Mouse (Mus musculus) limb, embryonic 14.5 days (tissue): Measurements from ENCODE around the gene Fbxw27. TPM values are rescaled to one million over a fixed set of nuclear protein-coding genes. Genes with fewer than 3 reads are reported as not detected.
"Not testable (repeated sequence)": the region's sequence is repeated elsewhere in the genome, so short reads cannot be mapped to it uniquely, and the experiment has no call there.

Source experiments
- ATAC-seq: fragments of 200-750 bp; cut with Nextera tagmentation; 2 replicates; pipeline ENCODE4 v1.8.0; 2017; ENCODE audit warnings: low read depth, moderate number of reproducible peaks, moderate TSS enrichment; ENCODE audit not compliant: low FRiP score
- DNase-seq: peaks from one replicate; pipeline ENCODE4 v3.0.0-alpha.2; 2015; ENCODE audit warnings: low spot score
- H3K27ac ChIP-seq: fragments of 300-500 bp; sonication (generic); replicated peaks from 2 replicates; pipeline ENCODE4 v1.5.1; 2014; ENCODE audit warnings: low read depth, mild to moderate bottlenecking, low read length, moderate library complexity, mixed read lengths
- H3K27me3 ChIP-seq: fragments of 300-500 bp; sonication (generic); 2 replicates; pipeline ENCODE4 v1.6.1; 2014; ENCODE audit warnings: low read length, mixed read lengths; ENCODE audit not compliant: control insufficient read depth, insufficient read depth
- H3K36me3 ChIP-seq: fragments of 300-500 bp; sonication (generic); 2 replicates; pipeline ENCODE4 v1.6.1; 2014; ENCODE audit warnings: mild to moderate bottlenecking, low read length, moderate library complexity, mixed read lengths; ENCODE audit not compliant: control insufficient read depth, insufficient read depth
- H3K4me1 ChIP-seq: fragments of 300-500 bp; sonication (generic); 2 replicates; pipeline ENCODE4 v1.6.1; 2014; ENCODE audit warnings: antibody characterized with exemption, low read length, mixed read lengths; ENCODE audit not compliant: control insufficient read depth, insufficient read depth
- H3K4me2 ChIP-seq: fragments of 300-500 bp; sonication (generic); replicated peaks from 2 replicates; pipeline ENCODE4 v1.6.1; 2014; ENCODE audit warnings: low read depth, mild to moderate bottlenecking, low read length, moderate library complexity; ENCODE audit not compliant: severe bottlenecking
- H3K4me3 ChIP-seq: fragments of 300-500 bp; sonication (generic); replicated peaks from 2 replicates; pipeline ENCODE4 v1.5.1; 2014; ENCODE audit warnings: low read length
- H3K9ac ChIP-seq: fragments of 300-500 bp; sonication (generic); 2 replicates; pipeline ENCODE4 v1.6.1; 2014; ENCODE audit warnings: mild to moderate bottlenecking, low read depth, low read length, moderate library complexity; ENCODE audit not compliant: severe bottlenecking
- H3K9me3 ChIP-seq: fragments of 300-500 bp; sonication (generic); 2 replicates; pipeline ENCODE4 v1.6.1; 2016; ENCODE audit warnings: low read length; ENCODE audit not compliant: control insufficient read depth
- POLR2A ChIP-seq: fragments of 200-500 bp; IDR thresholded peaks from 2 replicates; pipeline ENCODE4 v1.8.0; 2012; ENCODE audit warnings: inconsistent platforms, mild to moderate bottlenecking, moderate library complexity, borderline replicate concordance; ENCODE audit not compliant: insufficient read depth, insufficient read length; ENCODE audit errors: extremely low read depth
- WGBS: fragments of 180-500 bp; shearing (Covaris S2); extraction: QIAGEN DNeasy Blood & Tissue Kit; methylation state at CpG from one replicate; pipeline ENCODE4 v1.1.7; 2014; 5-methylcytosine and 5-hydroxymethylcytosine counted together
- polyA plus RNA-seq, 2 experiments: library from polyadenylated mRNA; depleted of rRNA in 1 of 2; stranded (reverse) in 1 of 2; unstranded in 1 of 2; fragments of >200 nt; fragmentation: Nextera tagmentation in 1 of 2; extraction: Ambion mirVana in 1 of 2; gene quantifications; 2 replicates each; pipeline versions ENCODE4 v1.2.1 to v1.2.3; 2012 to 2014

The Fbxw27 gene
- not detected in 2 replicates for polyA plus RNA-seq (2012; rRNA removed)
- polyA plus RNA-seq (2014; fragmentation: Nextera tagmentation; extraction: Ambion mirVana): not detected in 2 replicates

DNA sequence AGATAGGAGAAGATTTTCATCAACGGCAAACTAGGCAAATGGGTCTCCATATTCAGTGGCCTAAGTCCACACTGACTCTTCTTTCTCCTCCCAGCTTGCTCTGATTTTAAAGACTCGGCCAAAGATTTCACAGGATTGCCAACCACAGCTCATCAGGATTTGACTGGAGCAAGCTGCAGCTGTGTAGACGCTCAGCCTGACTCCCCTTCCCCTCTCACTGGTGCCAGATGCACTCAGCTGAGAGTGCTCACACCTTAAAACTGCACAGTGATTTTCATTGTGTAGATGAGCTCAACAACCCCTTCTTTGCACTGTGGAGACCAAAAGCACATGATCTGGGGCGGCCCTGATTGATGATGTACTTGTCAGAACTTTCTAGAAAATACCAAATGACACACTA, at the start of gene Fbxw27:
Gene Fbxw27, minus strand, starts transcription at position 101 of the 400 bp plus-strand sequence.
- not testable (repeated sequence) for H3K4me2 ChIP-seq, H3K4me1 ChIP-seq, H3K9me3 ChIP-seq, ATAC-seq, H3K4me3 ChIP-seq, DNase-seq, H3K27me3 ChIP-seq, H3K9ac ChIP-seq, H3K36me3 ChIP-seq, H3K27ac ChIP-seq
- WGBS: 82% methylated on average over 3 of the region's 4 CpGs

GRCm38 (mm10) chr9:109833088-109833412, 42.6 kb upstream of the Fbxw27 start:
- ATAC-seq: no peak; the same call in 1 of the 2 replicates
- Histone ChIP-seq H3K27me3 (no peaks in the 10 kb centered on the region), H3K4me3 (peak overlapping the region; percentile 64), H3K4me2 (peak overlapping the region; percentile 90), H3K4me1 (0 out of 2 replicates have a peak, but pooled peaks cover 2% of the 10 kb centered on the region), H3K9ac (peak overlapping the region; percentile 70), H3K9me3 (no peaks in the 10 kb centered on the region), H3K27ac (peak overlapping the region; percentile 68), H3K36me3 (peaks cover 13% of the 10 kb centered on the region; the same call in 1 of the 2 replicates)
- no peak for TF ChIP-seq POLR2A
- WGBS: 8% methylated on average over 6 of the region's 6 CpGs
- DNase-seq: no peak

- H3K27ac ChIP-seq: peak within 1 kb of the TSS; percentile 68
- WGBS: under 1% methylated on average over 32 of the region's 32 CpGs
Observed at GRCm38 (mm10) chr9:109832391-109833087, 42.1 kb upstream of the Fbxw27 start, which contains the start of gene Nme6. Gene Nme6 (plus strand): TSS chr9:109832749.

GRCm38 (mm10) chr9:109826181-109826580, 35.7 kb upstream of the Fbxw27 start:
- TF ChIP-seq POLR2A: no peak
- Histone ChIP-seq H3K4me3 (no peak overlapping the region), H3K9ac (no peak overlapping the region), H3K36me3 (peaks cover 5% of the 10 kb centered on the region; the same call in 1 of the 2 replicates), H3K4me1 (no peaks in the 10 kb centered on the region), H3K27ac (no peak overlapping the region), H3K9me3 (no peaks in the 10 kb centered on the region), H3K4me2 (no peak overlapping the region), H3K27me3 (no peaks in the 10 kb centered on the region)
- no peak for ATAC-seq
- no peak for DNase-seq
- 73% methylated on average over 5 of the region's 5 CpGs for WGBS

More at GRCm38 (mm10) chr9:109832391-109833087, 42.1 kb upstream of the Fbxw27 start, which contains the start of gene Nme6:
- Histone ChIP-seq H3K4me2 (peak within 1 kb of the TSS; percentile 90), H3K9me3 (no peaks in the 10 kb centered on the region), H3K27me3 (no peaks in the 10 kb centered on the region), H3K4me3 (peak within 1 kb of the TSS; percentile 64), H3K4me1 (0 out of 2 replicates have a peak, but pooled peaks cover 2% of the 10 kb centered on the region), H3K9ac (peak within 1 kb of the TSS; percentile 70), H3K36me3 (peaks cover 9% of the 10 kb centered on the region; the same call in 1 of the 2 replicates)
- TF ChIP-seq POLR2A: peak; percentile 53; the same call in 1 of the 2 replicates
- DNase-seq: peak; percentile 90
- ATAC-seq: peak; percentile 96

GRCm38 (mm10) chr9:109825739-109826138, 35.3 kb upstream of the Fbxw27 start:
- no peak overlapping the region for H3K4me2 ChIP-seq
- TF ChIP-seq POLR2A: no peak
- 56% methylated on average over 4 of the region's 4 CpGs for WGBS
- no peaks in the 10 kb centered on the region for H3K4me1 ChIP-seq
- no peaks in the 10 kb centered on the region for H3K9me3 ChIP-seq
- H3K4me3 ChIP-seq: no peak overlapping the region
- no peak overlapping the region for H3K27ac ChIP-seq
- ATAC-seq: no peak
- DNase-seq: no peak
- no peak overlapping the region for H3K9ac ChIP-seq
- peaks cover 5% of the 10 kb centered on the region; the same call in 1 of the 2 replicates for H3K36me3 ChIP-seq
- H3K27me3 ChIP-seq: no peaks in the 10 kb centered on the region
